Mouse (Mus musculus) small intestine, adult 2 months (tissue): Measurements from ENCODE around the gene Tfrc.

Source experiments
- CTCF ChIP-seq: fragments of 200-500 bp; IDR thresholded peaks from 2 replicates; pipeline ENCODE4 v1.5.1; 2012; ENCODE audit warnings: low read depth, mild to moderate bottlenecking, control low read depth, inconsistent platforms, low read length, moderate library complexity, mixed read lengths; ENCODE audit not compliant: insufficient replicate concordance, insufficient read length; ENCODE audit errors: extremely low read depth
- POLR2A ChIP-seq: fragments of 200-500 bp; IDR thresholded peaks from 2 replicates; pipeline ENCODE4 v1.6.1; 2012; ENCODE audit warnings: low read depth, mild to moderate bottlenecking, control low read depth, inconsistent platforms, low read length, moderate library complexity

DNA sequence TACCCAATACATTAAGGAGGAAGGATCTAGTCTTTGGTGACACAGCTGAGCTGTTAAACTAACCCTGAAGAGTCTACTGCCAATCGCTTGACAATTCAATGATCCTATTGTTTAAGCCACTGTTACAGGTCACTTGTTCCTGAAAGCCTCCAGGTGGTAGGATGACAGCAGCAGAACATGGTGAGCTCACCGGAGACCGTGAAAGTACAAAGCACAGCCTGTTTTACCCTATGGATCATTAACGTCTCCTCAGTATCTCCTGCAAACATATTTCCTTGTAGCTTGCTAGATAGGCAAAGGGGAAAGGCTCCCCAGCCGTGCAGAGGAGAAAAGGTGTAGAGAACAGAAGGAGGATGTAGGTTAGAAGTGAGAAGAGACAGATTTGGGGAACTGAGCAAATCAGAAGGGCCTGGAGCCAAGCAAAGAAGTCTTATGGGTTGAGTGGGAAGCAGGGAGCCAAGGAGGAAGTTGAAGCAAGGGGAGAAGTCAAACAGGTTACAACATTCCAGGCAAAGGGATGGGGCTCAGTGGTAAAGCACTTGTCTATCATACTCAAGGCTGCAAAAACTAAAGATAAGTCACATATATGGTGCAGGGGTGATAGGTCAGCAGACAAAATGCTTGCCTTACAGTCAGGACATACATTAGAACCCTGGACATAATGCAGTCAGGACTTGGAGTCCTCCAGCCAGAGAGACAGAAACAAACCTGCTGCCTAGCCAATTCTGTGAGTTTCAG is 45.5 kb upstream of the Tfrc start:
- TF ChIP-seq CTCF: no peak
- TF ChIP-seq POLR2A: no peak
